Mouse (Mus musculus) liver, embryonic 16.5 days (tissue): ENCODE measurements at regions not wholly inside any gene's neighbourhood (a gene's known extent, or its start where the extent isn't known, plus 50 kb on each side); places are given as distances from the start of the nearest gene placed in this dataset.

Experiments used
- ATAC-seq: fragments of 200-750 bp; cut with Nextera tagmentation; 2 replicates; pipeline ENCODE4 v1.8.0; 2017; ENCODE audit warnings: low read depth, mild to moderate bottlenecking, moderate number of reproducible peaks, moderate library complexity
- H3K27ac ChIP-seq: fragments of 300-500 bp; sonication (generic); 2 replicates; pipeline ENCODE4 v1.5.1; 2014; ENCODE audit warnings: mild to moderate bottlenecking, low read length
- H3K27me3 ChIP-seq: fragments of 300-500 bp; sonication (generic); 2 replicates; pipeline ENCODE4 v1.6.1; 2014; ENCODE audit warnings: low read depth, low read length, mixed read lengths; ENCODE audit not compliant: control insufficient read depth, insufficient read depth
- H3K36me3 ChIP-seq: fragments of 300-500 bp; sonication (generic); 2 replicates; pipeline ENCODE4 v1.6.1; 2014; ENCODE audit warnings: mild to moderate bottlenecking; ENCODE audit not compliant: control insufficient read depth, insufficient read depth
- H3K4me1 ChIP-seq: fragments of 300-500 bp; sonication (generic); 2 replicates; pipeline ENCODE4 v1.6.1; 2014; ENCODE audit warnings: low read depth, low read length, mixed read lengths; ENCODE audit not compliant: control insufficient read depth
- H3K4me2 ChIP-seq: fragments of 300-500 bp; sonication (generic); 2 replicates; pipeline ENCODE4 v1.6.1; 2014; ENCODE audit warnings: low read depth, low read length, mixed read lengths
- H3K4me3 ChIP-seq: fragments of 300-500 bp; sonication (generic); 2 replicates; pipeline ENCODE4 v1.5.1; 2014; ENCODE audit warnings: low read depth, mild to moderate bottlenecking, low read length
- H3K9ac ChIP-seq: fragments of 300-500 bp; sonication (generic); 2 replicates; pipeline ENCODE4 v1.6.1; 2014; ENCODE audit warnings: low read depth, low read length
- H3K9me3 ChIP-seq: fragments of 300-500 bp; sonication (generic); replicated peaks from 2 replicates; pipeline ENCODE4 v1.6.1; 2016; ENCODE audit warnings: low read length; ENCODE audit not compliant: control insufficient read depth
- WGBS: fragments of 180-500 bp; shearing (Covaris S2); extraction: QIAGEN DNeasy Blood & Tissue Kit; methylation state at CpG from one replicate; pipeline ENCODE4 v1.1.7; 2014; ENCODE audit not compliant: insufficient replicate concordance; 5-methylcytosine and 5-hydroxymethylcytosine counted together

GRCm38 (mm10) chr3:149625066-149625465, 634.7 kb upstream of the Adgrl2 start:
- no peak overlapping the region for H3K27ac ChIP-seq
- no peaks in the 10 kb centered on the region for H3K9me3 ChIP-seq
- 58% methylated on average over 3 of the region's 3 CpGs for WGBS
- H3K27me3 ChIP-seq, result no peaks in the 10 kb centered on the region
- no peak overlapping the region for H3K4me3 ChIP-seq
- no peaks in the 10 kb centered on the region for H3K36me3 ChIP-seq
- ATAC-seq, result no peak
- no peak overlapping the region for H3K4me2 ChIP-seq
- no peak overlapping the region for H3K9ac ChIP-seq
- no peaks in the 10 kb centered on the region for H3K4me1 ChIP-seq

GRCm38 (mm10) chr3:149623851-149624532, 633.6 kb upstream of the Adgrl2 start:
- Histone ChIP-seq H3K4me2 (no peak overlapping the region), H3K4me3 (no peak overlapping the region), H3K27me3 (no peaks in the 10 kb centered on the region), H3K4me1 (no peaks in the 10 kb centered on the region), H3K9ac (no peak overlapping the region), H3K9me3 (no peaks in the 10 kb centered on the region), H3K27ac (no peak overlapping the region), H3K36me3 (no peaks in the 10 kb centered on the region)
- ATAC-seq, result no peak
- 17% methylated on average over 4 of the region's 4 CpGs for WGBS

GRCm38 (mm10) chr3:149603865-149604264, 613.5 kb upstream of the Adgrl2 start:
- no peak for ATAC-seq
- Histone ChIP-seq H3K9me3 (no peaks in the 10 kb centered on the region), H3K4me2 (no peak overlapping the region), H3K27me3 (no peaks in the 10 kb centered on the region), H3K4me3 (no peak overlapping the region), H3K36me3 (no peaks in the 10 kb centered on the region), H3K27ac (no peak overlapping the region), H3K4me1 (no peaks in the 10 kb centered on the region), H3K9ac (no peak overlapping the region)
- 66% methylated on average over 5 of the region's 5 CpGs for WGBS

- H3K9me3 ChIP-seq, result no peaks in the 10 kb centered on the region
- no peak overlapping the region for H3K4me3 ChIP-seq
- H3K27me3 ChIP-seq, result no peaks in the 10 kb centered on the region
- H3K27ac ChIP-seq, result no peak overlapping the region
- no peak overlapping the region for H3K4me2 ChIP-seq
- no peak for ATAC-seq
- WGBS, result 60% methylated on average over 5 of the region's 5 CpGs
- no peaks in the 10 kb centered on the region for H3K4me1 ChIP-seq
- H3K36me3 ChIP-seq, result no peaks in the 10 kb centered on the region
- H3K9ac ChIP-seq, result no peak overlapping the region
Measured at GRCm38 (mm10) chr3:149601276-149601675, 610.9 kb upstream of the Adgrl2 start.

- no peaks in the 10 kb centered on the region for H3K36me3 ChIP-seq
- no peaks in the 10 kb centered on the region for H3K4me1 ChIP-seq
- WGBS, result 40% methylated on average over 4 of the region's 4 CpGs
- H3K27ac ChIP-seq, result no peak overlapping the region
- no peaks in the 10 kb centered on the region for H3K27me3 ChIP-seq
- H3K9me3 ChIP-seq, result no peaks in the 10 kb centered on the region
- no peak overlapping the region for H3K4me2 ChIP-seq
- H3K4me3 ChIP-seq, result no peak overlapping the region
- H3K9ac ChIP-seq, result no peak overlapping the region
- ATAC-seq, result no peak
Measured at GRCm38 (mm10) chr3:149594470-149594869, 604.1 kb upstream of the Adgrl2 start.

- Histone ChIP-seq H3K4me2 (no peak overlapping the region), H3K27ac (no peak overlapping the region), H3K36me3 (no peaks in the 10 kb centered on the region), H3K4me1 (no peaks in the 10 kb centered on the region), H3K4me3 (no peak overlapping the region), H3K27me3 (no peaks in the 10 kb centered on the region), H3K9ac (no peak overlapping the region), H3K9me3 (no peaks in the 10 kb centered on the region)
- WGBS, result 46% methylated on average over 2 of the region's 2 CpGs
- ATAC-seq, result no peak
Measured at GRCm38 (mm10) chr3:149585769-149586168, 595.4 kb upstream of the Adgrl2 start.

- 53% methylated on average over 3 of the region's 3 CpGs for WGBS
- H3K9ac ChIP-seq, result no peak overlapping the region
- H3K4me2 ChIP-seq, result no peak overlapping the region
- no peaks in the 10 kb centered on the region for H3K27me3 ChIP-seq
- no peak for ATAC-seq
- H3K9me3 ChIP-seq, result no peaks in the 10 kb centered on the region
- H3K4me1 ChIP-seq, result no peaks in the 10 kb centered on the region
- H3K36me3 ChIP-seq, result no peaks in the 10 kb centered on the region
- no peak overlapping the region for H3K27ac ChIP-seq
- no peak overlapping the region for H3K4me3 ChIP-seq
Measured at GRCm38 (mm10) chr3:149581141-149581540, 590.8 kb upstream of the Adgrl2 start.

GRCm38 (mm10) chr3:149575678-149576077, 585.3 kb upstream of the Adgrl2 start:
- no peaks in the 10 kb centered on the region for H3K4me1 ChIP-seq
- no peaks in the 10 kb centered on the region for H3K27me3 ChIP-seq
- H3K27ac ChIP-seq, result no peak overlapping the region
- H3K4me3 ChIP-seq, result no peak overlapping the region
- 81% methylated on average over 3 of the region's 3 CpGs for WGBS
- no peaks in the 10 kb centered on the region for H3K9me3 ChIP-seq
- no peaks in the 10 kb centered on the region for H3K36me3 ChIP-seq
- no peak for ATAC-seq
- no peak overlapping the region for H3K4me2 ChIP-seq
- no peak overlapping the region for H3K9ac ChIP-seq

GRCm38 (mm10) chr3:149566853-149567252, 576.5 kb upstream of the Adgrl2 start:
- H3K9ac ChIP-seq, result no peak overlapping the region
- H3K36me3 ChIP-seq, result no peaks in the 10 kb centered on the region
- no peaks in the 10 kb centered on the region for H3K4me1 ChIP-seq
- no peaks in the 10 kb centered on the region for H3K9me3 ChIP-seq
- no peaks in the 10 kb centered on the region for H3K27me3 ChIP-seq
- ATAC-seq, result no peak
- H3K4me2 ChIP-seq, result no peak overlapping the region
- WGBS, result 54% methylated on average over 6 of the region's 6 CpGs
- H3K27ac ChIP-seq, result no peak overlapping the region
- H3K4me3 ChIP-seq, result no peak overlapping the region
